Mouse (Mus musculus) thymus, postnatal 25 days (tissue): ENCODE results near the gene F2rl3.

Experiments used
- DNase-seq: peaks from one replicate; pipeline ENCODE4 v3.0.0; 2022

The F2rl3 gene

GRCm38 (mm10) chr8:72766777-72767176 lies 5.1 kb downstream of the F2rl3 start:
- DNase-seq, result no peak

GRCm38 (mm10) chr8:72777797-72778196 lies 16.1 kb downstream of the F2rl3 start:
- no peak for DNase-seq

DNA sequence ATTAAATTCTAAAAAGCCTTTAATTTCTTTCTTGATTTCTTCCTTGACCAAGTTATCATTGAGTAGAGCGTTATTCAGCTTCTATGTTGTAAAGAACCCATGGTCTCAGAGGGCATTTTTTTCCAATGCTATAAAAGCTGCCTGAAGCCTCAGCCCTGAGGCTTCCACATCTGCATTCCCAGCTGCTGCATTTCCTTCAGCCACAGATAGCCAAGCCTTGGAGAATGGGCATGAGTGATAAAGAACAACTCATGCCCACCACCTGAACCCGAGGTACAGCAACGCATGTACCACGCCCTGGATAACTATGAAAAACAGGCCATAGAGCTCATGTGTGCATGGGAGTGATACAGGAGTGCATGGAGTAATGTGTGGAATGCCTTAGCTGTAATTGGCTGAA lies 19.0 kb downstream of the F2rl3 start:
- no peak for DNase-seq

- DNase-seq, result no peak
These were observed 39.9 kb downstream of the F2rl3 start for GRCm38 (mm10) chr8:72801583-72801982.

GRCm38 (mm10) chr8:72812690-72813089 lies 51.0 kb downstream of the F2rl3 start:
- no peak for DNase-seq
